Mouse (Mus musculus): ENCODE results near the gene Nabp1.
A peak's percentile ranks its signal among the peaks of the same experiment; 100 is the strongest.
"Not testable (repeated sequence)": the region's sequence is repeated elsewhere in the genome, so short reads cannot be mapped to it uniquely, and the experiment has no call there.

Gene Nabp1

DNA sequence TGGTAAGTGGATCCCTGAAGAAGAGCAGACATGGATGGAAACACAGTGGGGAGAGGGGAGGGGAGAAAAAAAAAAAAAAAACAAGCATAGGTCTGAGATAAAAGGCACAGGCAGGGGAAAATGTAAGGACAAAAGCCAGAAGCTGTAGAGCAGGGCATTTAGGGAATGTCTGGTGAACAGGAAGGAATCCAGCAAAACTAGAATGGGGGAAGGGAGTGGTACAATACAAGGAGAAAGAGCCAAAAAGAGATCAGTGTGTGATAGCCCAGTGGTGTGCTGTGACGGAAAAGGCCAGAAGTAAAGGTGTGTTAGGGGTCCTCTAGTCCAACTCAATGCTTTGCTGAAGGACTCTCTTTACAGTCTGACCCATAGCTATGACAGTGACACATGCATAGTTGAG lies 8.1 kb upstream of the Nabp1 start:
- DNase-seq (ENCODE audit: low spot score in 2 of 2): no peak

DNA sequence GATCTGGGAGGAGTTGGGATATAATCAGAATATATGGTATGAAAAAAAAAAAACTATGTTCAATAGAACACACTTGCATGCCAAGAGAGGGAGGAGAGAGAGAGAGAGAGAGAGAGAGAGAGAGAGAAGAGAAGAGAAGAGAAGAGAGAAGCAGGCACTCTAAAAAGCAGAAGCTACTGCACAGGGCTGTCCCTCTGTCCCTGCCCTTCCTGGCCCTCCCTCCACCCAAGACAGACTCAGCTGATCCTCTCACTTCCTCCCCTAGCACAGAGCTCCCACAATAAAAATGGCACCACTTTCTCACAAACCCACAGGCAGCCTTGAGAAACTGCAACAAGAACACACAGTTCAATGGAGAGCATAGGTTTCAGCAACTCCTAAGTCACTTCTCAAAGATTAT lies 2.2 kb upstream of the Nabp1 start:
- DNase-seq (ENCODE audit: low spot score in 2 of 2): no peak

DNA sequence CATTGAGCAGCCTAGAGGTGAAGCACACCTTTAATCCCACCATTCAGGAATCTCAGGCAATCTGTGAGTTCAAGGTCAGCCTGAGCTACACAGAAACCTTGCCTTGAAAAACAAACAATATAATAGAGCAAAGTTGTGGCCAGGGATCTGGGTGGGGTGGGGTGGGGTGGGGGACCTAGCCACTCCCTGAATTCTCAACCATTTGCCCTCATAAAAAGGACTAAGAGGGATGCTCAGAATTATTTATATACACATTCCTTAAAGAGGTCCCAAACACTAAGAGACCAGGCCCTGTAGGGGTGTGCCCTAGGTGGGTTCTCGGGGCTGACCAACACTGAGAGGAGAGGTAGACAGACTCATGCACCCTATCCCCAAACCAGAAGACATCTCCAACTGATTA lies 1.5 kb upstream of the Nabp1 start:
- no peak for DNase-seq (ENCODE audit: low spot score in 2 of 2)

DNA sequence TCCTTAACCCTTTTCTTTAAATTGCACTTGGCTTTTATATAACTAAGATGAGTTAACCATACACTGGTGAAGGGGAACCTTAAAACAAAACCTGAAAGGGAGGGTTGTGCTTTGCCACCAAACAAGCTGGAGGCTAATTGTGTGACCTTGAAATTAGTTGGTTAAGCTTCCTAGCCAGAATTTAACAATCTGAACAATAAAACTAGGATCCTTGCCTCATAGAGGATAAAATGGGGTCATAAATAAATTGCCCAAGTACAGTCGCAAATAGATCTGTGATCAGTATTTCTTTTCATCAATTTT lies 753 bp upstream of the Nabp1 start:
- DNase-seq (ENCODE audit: low spot score in 2 of 2): no peak

DNA sequence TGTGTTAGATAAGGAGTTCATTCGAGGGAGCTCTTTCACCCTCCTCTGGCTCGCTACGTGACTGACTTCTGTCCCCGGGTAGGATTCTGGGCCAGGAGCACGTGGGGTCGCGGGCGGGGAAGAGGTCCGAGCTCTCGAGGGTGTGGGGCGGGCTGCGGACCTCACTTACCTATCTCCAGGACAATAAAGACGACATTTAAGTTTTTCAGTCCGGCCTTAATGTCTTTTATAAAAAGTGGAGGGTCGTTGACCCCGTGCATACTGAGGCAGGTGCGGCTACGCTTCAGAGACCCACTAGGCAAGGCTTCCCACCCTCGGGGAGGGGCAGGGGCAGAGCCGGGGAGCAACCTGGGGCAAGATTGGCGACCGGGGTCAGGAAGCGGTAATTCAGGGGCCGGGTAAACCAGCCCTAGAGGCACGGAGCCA lies 556 bp downstream of the Nabp1 start:
- peak in 1 of 2 experiments; percentile 7 for DNase-seq (ENCODE audit: low spot score in 2 of 2)

DNA sequence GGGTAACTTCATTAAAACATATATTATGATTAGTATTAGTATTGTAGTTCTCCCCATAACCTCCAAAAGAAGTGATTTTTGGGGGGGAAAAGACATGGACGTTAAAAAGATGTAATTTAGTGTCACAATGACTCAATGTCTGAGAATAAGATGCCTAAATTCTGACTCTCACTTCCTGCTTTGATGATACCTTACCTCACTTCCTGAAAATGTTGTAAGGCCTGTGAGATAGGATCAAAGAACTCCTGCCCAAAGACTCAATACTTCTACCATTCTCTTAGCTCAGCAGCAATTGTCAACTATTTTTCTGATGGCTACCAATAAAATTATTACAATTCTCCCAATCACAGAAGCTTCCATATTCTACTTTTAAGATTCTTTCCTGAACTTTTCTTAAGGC lies 1.8 kb downstream of the Nabp1 start:
- DNase-seq (ENCODE audit: low spot score in 2 of 2): no peak

DNA sequence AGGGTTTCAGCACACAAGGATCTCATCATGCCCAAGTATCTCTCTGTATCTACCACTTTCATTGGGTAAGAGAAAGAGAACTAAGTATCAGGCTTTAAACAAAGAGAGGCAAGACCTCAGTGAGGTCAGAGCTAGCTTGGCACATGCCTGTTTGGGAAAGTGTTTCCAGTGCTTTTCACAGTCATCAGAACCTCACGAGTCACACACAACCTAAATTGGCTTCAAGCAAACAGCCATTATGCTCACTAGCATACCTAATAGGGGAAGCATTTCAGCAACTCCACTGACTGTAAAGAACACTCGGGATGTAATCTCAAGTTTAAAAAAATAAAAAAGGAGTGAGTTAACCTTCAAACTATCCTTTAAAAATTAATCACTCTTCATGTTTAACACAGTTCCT lies 10.1 kb downstream of the Nabp1 start:
- DNase-seq (ENCODE audit: low spot score in 2 of 2): no peak

DNA sequence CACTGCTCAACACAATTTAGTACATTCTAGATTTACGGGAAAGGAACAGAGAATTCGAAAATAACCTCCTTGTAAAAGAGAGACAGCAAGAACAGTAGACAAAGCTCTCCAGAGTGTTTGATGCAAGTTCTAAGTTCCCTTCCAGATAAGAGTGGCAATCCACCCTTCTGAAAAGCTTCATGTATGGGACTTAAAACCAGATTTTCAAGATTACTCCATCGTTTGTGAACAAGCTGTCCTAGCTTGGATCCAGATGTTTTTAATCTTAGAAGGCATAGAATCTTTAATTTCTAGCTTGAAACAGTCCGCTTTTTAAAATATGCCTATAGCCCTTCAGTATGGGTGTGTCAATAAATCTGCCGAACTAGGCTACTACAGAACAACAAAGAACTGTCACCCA lies 11.0 kb downstream of the Nabp1 start:
- no peak for DNase-seq (ENCODE audit: low spot score in 2 of 2)

DNA sequence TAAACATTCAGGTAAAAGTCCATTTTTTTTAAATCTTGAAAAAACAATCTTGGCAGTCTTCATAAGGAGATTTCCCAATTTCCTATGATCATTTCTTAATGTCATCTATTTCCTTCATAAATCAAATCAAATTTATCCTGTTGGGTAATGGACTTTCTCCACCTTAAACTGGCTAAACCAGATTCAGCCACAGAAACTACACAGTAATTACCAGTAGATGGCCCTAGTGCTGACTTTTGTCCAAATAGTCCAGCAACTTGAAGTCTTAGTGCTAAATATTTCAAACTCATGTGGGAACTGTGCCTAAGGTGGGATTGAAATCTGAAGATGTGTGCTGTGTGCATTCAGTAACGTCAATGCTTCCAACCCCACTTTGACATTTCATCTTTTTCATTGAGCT lies 11.8 kb downstream of the Nabp1 start:
- no peak for DNase-seq (ENCODE audit: low spot score in 2 of 2)

DNA sequence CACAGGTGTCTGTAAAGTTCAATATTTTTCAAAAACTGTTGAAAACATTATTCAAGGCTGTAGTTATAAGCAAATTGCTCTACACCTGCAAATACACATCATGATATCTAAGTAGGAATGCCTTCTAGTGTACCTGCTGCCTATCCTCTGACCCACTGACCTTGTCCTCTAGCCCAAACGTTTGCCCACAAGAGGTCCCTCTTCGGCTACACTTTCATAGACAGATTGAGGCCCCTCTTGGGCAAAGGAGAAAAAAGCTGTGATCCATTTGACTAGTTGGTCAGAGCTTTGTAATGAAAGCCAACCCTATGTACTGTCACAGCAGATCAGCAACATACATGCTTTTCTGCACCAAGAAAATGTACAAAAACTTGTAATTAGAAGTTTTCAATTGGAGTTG lies 12.9 kb downstream of the Nabp1 start:
- DNase-seq (ENCODE audit: low spot score in 2 of 2): no peak

DNA sequence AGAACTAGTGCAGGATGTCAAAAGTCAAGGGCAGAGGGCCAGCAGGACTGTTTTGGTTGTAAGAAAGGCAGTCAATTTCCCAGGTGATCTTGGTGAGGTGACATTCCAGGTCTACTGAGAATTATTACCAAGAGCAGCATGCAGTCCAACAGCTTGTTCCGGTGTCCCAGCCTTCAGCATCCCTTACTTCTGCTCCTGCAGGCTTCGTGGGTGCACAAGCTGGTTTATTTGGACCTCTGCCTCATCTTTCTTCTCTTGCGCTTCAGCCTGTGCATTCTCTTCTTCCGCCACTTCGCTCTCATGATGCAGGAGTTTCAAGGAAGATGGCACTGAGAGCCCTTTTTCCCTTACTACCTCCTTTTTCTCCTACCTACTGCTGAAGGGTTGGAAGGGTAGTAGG lies 15.2 kb downstream of the Nabp1 start:
- no peak for DNase-seq (ENCODE audit: low spot score in 2 of 2)

DNA sequence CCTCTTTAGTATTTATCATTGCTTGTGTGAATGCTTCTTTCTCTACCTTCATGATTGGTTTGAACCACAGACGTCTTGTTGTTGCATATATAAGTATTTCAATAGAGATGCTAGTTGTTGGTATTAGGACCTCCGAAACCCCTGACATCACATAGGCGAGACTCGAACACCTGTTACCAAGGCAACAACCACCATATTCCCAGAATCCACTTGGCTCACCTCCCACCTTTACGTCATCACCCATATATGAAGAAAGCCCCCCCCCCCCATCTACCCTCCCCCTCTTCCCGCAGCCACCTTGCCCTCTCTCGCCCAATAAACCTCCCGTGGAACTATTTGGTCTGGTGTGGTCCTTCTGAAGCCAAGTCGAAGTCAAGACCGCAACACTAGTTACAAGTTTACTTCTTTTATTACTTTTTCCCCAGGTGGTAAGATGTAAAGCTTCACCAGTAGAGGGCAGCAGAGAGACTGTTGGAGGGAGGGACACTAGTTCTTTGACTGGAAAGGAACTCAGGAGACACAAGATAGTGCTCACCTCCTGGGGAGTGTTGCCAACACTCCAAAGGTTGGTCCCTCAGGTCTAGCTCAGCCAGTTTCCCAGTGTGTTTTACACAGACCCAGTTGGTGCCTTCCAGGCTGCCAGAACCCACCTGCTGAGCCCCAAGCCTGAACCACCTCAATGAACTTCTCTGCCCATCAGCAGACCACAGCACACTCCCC lies 19.3 kb downstream of the Nabp1 start:
- DNase-seq (ENCODE audit: low spot score in 2 of 2): no peak

DNA sequence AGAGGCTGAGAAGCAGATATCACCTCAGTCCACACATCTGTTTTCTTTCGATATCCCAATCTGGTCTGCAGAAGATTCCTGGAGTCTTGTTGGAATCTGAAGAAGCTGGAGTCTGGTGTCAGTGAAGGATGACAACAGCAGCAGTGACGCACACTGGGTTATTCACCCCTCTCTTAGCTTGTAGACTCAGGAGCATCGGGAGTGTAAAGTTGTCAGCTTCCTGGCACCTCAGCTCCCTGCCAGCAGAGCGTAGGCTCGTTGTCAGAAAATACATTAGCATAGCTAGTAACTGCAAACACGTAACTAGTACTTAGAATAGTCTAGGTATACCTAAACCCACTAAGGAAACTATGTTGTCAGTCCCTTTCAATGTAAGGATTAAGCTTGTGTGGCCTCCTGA lies 20.1 kb downstream of the Nabp1 start:
- no peak for DNase-seq (ENCODE audit: low spot score in 2 of 2)

DNA sequence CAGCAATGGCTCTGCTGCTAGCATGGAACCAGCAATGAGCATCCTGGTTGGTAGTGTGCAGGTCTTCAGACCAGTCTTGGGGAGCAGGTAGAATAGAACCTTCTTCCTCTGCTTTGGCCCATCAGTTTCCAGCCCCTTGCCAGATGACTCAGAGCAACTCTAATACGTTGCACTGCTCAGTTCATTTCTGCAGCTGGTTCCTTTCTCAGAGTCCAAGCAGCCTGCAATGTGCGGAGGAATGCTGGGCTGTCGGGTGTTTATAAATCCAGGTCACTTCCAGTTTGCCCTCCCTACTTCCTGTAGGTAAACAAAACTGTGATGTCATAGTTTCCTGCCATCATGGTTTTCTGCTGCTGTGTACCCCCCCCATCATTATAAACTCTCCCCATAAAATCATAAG lies 21.0 kb downstream of the Nabp1 start:
- DNase-seq (ENCODE audit: low spot score in 2 of 2): no peak

DNA sequence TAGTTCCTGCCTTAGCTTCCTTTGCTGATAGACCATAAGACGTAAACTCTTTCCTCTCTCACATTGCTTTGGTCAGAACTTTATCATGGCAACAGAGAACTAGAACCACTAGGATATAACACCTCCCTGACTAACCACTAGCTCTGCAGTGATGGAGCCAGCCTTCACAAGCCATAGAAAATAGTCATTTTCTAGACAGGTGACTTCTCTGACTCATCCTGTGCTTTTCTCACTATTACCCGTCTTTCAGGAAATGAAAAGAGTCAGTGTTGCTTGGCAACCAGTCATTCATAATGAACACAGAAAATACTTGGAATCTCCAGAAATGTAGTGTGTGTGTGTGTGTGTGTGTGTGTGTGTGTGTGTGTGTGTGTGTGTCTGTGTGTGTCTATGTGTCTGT lies 29.4 kb downstream of the Nabp1 start:
- DNase-seq (ENCODE audit: low spot score in 2 of 2): no peak

DNA sequence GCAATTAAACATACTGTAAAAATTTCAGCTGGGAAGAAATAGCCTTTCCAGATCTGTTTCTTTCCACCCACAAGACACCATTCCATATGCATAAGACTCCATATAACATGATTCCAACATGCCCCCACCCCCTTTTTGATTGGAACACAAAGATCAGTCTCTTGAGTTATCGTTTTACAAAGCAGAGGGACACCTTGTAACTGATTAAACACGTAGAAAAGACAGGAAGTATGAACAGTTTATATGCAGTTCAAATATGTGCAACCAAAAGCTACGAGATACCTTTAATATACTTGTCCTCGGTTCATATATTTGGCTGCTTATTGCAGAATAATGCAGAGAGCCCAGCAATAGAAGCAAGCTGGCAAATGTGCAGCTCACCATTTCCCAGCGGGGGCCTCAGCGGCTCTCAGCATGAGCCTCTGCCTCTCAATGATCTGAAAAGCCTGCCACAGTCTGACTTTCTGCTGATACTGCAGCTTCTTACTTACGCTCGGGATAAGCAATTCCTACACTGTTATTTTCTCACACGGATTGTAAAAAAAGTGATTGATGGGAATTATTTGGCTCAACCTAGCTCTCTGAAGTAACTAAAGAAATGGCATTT lies 32.3 kb downstream of the Nabp1 start:
- no peak for DNase-seq (ENCODE audit: low spot score in 2 of 2)

DNA sequence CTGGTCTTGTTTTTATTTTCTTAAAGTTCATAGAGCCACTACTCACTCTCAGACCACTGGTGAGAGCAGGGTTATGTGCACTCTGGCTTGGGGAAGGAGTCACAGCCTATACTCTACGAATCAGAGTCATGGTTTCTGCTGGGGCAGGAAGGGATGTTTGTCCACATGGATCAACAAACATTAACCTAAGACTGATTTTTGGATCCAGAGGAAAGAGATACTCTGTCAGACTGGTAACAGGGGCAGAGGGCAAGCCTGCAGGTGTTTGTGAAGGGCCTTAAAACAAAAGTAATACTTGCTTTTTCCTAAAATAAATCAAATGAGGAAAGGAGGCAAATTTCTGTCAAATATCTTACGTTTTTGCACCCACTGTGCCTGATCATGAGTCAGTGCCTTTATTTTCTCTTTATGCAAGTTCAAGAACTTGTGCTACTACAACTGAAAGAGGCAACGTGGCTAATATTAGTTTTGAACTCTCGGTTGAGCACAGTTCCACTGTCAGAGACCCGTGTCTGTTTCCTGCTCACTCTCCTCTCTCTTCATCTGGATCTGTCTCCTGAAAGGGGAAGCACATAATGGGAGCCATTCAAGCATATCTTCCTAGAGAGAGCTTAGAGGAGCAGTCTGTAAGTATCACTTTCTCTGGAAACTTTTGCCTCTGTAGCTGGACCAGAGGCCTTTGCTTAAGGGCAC lies 32.9 kb downstream of the Nabp1 start:
- no peak for DNase-seq (ENCODE audit: low spot score in 2 of 2)

DNA sequence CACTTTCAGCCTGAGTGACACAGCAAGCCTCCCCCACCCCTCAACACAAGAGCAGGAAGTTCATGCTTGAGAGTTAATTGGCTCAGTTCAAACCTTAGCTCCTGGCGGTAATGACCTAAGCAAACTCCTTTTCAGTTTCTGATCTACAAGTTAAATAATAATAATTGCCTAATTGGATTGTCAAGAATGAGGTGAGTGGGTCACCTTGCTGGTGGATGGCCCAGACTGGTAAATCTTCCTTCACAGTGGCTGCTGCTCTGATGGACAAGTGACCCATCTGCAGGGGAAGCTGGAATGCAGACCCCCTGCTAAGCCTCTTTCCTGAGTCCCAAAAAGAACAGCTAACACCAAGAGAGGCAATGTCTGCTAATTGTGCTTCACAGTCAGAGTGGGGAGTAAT lies 48.5 kb downstream of the Nabp1 start:
- DNase-seq (ENCODE audit: low spot score in 2 of 2): no peak

DNA sequence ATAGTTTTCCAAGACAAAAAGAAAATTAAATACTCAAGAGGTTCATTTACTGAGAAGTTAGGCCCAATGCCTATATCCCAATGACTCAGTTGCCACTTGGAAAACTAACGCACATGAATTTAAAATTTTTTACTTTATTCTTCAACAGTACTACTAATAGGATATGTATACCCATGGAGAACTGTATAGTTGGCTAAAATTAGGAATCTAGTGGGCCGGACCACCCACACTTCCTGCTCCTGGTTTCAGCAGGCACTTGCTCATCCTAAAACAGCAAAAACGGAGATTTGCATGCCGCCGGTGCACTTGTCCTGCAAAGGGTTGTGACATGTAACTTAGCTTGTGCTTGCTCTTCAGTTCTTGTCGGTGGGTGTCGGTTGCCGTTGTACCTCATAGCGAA lies 51.9 kb downstream of the Nabp1 start:
- no peak for DNase-seq (ENCODE audit: low spot score in 2 of 2)

DNA sequence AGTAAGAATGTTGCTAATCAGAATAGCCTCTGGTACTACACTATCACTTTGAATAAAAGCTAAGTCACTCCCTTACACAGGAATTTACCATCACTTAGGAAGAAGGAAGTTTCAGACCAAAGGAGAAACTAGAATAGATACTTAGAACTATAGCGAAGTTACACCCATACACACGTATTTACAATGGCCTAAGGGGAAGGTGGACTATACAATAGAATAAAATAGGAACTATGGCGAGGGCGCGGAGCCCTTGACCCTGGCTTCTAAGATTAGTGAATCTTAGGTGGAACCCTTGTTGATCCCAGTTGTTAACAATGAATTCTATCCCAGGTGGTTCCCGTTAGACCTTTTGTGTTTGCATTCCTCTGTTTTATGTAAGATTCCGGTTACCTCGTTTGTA lies 57.2 kb downstream of the Nabp1 start:
- not testable (repeated sequence) for DNase-seq (ENCODE audit: low spot score in 2 of 2)

DNA sequence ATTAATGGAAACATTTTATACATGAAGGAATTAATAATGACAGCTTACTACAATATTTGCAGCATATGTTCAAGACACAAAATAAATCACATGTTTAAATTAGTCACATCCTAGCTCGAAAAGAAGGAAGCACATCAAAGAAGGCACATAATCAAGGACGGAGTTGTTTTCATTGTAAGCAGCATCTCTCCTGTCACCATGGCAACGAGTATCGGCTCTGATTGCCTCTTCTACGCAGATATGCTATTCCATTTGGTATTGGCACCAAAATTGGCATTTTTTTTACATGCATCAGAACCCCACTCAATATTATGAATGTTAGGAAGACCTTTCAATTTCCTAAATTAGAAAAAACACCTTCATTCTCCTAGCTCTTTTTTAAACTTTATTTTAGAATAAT lies 59.5 kb downstream of the Nabp1 start:
- no peak for DNase-seq (ENCODE audit: low spot score in 2 of 2)

Measured in frontal cortex, postnatal 25 days (tissue).